Mouse (Mus musculus) spleen, embryonic (tissue): Measurements from ENCODE around the gene Asb16.

ENCODE experiments used
- CTCF ChIA-PET: fragments of 350-600 bp; sonication (Branson Sonifier 250); formaldehyde crosslinking; loops from one replicate; lab custom pipeline; 2022; lab: Charles Lee

The Asb16 gene

DNA sequence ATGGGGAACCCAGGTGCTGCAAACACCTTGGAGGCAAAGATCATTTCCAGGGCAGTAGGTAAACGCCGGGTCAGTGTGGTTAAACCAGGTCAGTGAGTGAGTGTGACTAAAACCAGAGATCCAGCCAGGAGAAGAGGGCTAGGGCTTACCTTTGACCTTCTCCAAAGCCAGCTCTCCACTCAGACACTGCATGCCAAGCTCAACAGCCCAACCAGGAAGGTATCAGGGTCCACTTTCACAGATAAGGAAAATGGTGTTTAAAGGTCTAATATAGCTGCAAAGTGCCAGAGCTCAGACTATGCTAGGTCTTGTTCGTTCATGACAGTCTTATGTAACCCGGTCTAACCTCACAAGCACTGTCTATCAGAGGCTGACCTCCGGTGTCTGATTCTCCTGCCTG, 27.3 kb upstream of the Asb16 start:
- CTCF ChIA-PET = no interaction called here

DNA sequence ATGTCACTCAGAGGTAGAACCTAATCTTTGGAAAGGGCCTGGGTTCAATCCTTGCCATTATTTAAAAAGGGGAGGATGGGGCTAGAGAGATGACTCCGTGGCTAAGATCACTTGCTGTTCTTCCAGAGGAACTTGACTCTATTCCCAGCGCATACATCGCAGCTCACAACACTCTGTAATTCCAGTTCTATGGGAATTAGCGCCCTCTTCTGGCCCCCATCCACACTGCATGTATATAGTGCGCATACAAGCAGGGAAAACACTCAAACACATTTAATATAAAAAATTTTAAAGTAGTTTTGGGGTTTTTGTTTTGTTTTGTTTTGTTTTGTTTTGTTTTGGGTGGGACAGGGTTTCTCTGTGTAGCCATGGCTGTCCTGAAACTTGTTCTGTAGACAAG, 26.7 kb upstream of the Asb16 start:
- CTCF ChIA-PET = no interaction called here

DNA sequence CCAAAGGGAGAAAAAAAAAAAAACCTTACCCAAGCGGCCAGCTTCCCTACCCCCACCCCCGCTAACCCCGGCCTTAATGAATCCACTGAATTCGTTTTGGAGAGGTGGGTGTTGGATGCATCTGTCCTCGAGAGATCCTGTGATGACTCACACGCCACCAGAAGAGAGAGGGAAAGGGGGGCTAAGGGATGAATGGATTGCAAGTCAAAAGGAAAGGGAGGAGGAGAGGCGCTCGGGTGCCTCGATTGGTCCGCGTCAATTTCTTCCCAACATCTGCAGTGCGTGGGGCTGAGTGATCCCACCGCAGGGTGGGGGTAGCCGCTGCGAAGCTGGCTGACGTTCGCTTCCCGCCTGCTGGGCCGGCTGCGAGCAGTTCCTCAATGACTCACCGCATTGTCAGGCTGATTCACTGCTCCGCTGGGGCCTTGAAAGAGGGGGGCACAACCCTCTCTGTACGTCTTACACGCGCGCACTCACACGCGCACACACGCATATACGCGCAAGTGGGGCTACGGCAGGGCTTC, 23.6 kb upstream of the Asb16 start:
- CTCF ChIA-PET = interaction anchor here (0.6 kb wide), 2 partner anchors 54 to 1101 kb away, joined by 5 to 8 read pairs; no protein-coding TSS in a partner anchor

DNA sequence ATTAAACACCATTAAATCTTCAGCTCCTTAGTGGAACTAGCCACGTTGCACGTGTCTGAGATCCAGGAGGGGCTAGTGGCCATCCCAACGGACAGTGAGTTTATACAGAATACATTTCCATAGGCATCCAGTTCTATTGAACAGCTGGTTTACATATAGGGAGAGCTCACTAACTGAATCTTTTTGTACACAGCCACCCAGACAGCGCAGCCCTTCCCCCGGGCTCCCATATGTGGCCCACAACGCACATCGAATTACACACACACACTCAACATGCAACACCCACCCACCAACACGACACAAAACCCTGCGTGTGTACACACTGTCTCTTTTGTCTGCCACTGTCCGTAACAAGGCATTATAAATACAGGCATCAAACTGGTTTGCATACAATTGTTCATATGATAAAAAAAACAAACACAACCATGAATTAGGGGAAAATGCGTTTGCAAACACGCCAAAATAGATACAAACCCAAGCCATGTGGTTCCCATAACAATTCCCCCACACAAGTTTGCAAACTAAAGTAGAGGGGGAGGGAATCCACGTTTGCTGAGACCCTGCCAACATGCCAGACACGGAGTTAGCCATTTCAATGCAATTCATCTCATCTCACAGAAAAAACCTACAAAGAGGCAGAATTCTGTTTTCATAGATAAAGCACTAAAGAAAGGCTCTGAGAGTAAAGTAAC, 22.8 kb upstream of the Asb16 start:
- CTCF ChIA-PET = interaction anchor here (0.5 to 1.1 kb wide), 3 partner anchors 13 to 1102 kb away, joined by 3 to 8 read pairs (median 4); no protein-coding TSS in a partner anchor

DNA sequence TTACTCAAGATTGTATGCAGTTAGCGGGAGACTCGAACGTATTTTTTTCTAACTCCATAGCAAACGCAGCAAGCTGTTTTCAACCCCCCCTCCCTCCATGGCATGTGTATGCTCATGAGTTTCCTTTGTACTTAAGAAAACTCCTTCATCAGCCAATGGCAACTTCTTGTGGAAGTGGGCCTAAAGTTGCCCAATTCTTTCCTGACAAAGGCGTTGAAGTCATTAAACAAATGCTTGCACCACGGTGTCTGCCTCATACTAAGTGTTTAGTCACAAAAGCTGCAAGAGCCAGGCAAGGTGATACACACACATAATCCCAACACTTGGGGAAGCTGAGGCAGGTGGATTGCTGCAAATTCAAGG, 22.3 kb upstream of the Asb16 start:
- CTCF ChIA-PET = interaction anchor here (0.5 to 1.1 kb wide), 2 partner anchors 13 to 53 kb away, joined by 3 to 4 read pairs; no protein-coding TSS in a partner anchor

DNA sequence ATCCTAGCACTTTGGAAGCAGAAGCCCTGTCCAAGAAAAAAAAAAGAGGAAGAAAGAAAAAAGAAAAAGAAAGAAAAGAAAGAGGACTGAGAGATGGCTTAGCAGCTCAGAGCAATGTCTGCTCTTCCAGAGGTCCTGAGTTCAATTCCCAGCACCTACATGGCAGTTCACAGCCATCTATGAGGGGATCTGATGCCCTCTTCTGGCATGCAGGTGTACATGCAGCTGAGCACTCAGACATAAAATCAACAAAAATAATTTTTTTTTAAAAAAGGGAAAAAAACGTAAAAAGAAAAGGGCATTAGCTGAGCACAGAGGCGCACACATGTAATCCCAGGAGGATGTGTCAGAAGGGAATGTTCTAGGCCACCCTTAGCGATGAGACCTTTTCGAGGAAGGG, 21.7 kb upstream of the Asb16 start:
- CTCF ChIA-PET = no interaction called here

DNA sequence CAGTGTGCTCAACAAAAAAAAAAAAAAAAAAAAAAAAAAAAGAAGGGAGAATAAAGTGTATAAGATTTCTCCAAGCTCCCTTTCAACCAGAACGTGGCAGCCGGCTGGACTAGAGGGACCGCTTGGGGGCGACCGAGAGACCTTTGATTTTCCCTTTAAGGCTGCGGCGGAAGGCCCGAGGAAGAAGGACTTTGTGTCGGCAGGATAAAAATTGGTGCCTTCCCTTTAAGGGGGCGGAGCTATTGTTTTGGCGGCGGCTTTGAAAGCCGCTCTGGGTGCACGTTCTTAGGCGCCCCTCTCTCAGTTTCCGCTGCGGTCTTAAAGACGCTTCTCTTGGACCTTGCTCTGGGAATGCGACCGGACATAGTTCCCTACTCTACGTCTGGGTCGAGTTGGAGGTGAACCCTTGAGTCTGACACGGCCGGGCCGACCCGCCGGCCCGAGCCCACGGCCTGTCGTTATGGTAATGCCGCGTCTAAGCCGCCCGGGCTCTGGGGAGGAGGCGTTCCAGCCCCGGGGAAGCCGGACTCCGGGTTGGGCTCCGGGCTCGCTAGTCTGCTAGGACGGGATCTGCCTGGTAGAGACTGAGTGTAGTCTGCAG, 19.8 kb upstream of the Asb16 start, which contains the start of gene BC030867:
Gene BC030867, plus strand, starts transcription at position 253 of the 601 bp plus-strand sequence.
- CTCF ChIA-PET = interaction anchor here (0.7 to 0.9 kb wide), 2 partner anchors 186 to 808 kb away, joined by 3 to 9 read pairs; no protein-coding TSS in a partner anchor

DNA sequence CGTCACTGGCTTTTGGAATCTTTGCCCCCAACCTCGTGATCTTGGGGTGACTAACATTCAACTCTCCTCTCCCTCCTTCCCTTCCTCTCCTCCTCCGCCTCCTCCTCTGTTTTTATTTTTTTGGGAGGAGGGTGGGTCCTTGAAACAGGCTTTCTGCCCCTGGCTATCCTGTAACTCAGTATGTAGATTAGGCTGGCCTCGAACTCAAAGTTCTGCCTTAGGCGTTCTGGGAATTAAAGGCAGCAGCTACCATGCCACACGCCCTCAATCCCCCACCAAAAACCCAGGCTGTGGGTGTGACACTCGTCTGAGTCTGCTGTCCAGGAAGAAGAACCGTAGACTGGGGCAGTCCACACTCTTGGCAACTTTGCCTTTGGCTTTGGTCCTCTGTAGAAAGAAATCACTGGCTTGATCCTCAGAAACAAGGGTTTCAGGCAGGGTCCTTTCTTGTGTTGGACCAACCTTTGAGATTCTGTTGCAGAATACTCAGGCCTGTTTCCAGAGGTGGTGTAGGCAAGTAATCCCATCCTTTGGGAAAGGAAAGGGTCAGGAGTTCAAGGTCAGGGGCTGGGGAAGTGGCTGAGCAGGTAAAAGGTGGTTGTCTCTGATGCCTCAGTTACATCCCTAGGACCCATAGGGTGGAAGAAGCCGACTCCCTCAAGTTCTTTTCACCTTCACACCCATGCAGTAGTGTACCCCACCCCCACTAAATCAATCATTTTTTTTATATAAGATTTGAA, 19.0 kb upstream of the Asb16 start:
- CTCF ChIA-PET = no interaction called here

DNA sequence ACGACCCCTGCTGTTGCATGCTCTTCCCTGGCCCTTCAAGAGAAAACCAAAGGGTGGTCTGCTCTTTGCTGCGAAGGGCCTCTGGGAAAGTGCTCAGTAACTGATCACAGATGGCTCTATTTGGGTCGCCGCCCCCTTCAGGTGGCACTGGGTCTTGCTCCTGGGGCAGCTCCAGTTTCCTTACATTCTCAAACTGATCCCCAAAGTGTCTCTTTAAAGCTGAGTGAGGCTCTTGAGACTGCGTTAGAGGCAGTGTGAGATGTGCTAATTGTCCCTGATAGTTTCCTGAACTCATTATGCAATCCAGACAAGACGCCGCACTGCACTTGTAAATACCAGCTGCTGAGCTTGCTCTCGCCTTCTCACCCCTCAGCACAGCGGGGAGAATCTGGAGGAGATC, 11.0 kb upstream of the Asb16 start:
- CTCF ChIA-PET = no interaction called here

DNA sequence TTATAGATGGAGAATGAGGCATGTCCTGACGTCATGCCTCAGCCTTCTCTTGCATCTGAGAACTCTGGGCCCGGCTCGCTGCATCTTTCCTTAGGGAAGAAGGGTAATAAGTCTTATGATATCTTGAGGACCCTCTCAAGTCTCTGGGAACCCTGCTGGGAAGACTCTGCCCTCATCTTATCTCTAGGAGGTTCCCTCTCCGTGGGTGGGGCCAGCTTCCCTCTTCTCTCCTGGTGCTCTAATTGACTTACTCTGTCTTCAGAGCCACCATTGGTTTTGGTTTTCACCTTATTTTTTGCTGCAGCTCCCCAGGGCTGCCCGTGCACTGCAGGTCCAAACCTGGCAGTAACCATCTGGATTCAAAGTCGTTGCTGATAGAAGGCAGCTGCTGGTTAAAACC, 10.4 kb upstream of the Asb16 start:
- CTCF ChIA-PET = interaction anchor here (0.7 kb wide), 1 partner anchor 27 kb away, joined by 15 read pairs; no protein-coding TSS in a partner anchor

DNA sequence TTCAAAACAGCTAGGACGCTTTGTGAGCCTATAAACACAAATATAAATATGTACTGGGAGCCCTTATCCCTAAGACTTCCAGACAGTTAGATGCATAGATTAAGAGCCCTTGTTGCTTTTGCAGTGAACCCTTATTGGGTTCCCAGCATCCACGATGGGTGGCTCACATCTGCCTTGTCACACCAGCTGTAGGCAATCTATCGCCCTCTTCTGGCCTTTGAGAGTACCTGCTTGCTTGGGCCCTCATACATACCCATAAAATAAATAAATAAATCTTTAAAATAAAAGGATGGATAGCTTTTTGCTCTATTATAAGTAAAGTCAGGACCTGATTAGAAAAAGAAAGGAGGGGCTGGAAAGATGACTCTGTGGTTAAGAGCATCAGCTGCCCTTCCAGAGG, 10.0 kb upstream of the Asb16 start:
- CTCF ChIA-PET = interaction anchor here (0.7 kb wide), 1 partner anchor 27 kb away, joined by 15 read pairs; no protein-coding TSS in a partner anchor

DNA sequence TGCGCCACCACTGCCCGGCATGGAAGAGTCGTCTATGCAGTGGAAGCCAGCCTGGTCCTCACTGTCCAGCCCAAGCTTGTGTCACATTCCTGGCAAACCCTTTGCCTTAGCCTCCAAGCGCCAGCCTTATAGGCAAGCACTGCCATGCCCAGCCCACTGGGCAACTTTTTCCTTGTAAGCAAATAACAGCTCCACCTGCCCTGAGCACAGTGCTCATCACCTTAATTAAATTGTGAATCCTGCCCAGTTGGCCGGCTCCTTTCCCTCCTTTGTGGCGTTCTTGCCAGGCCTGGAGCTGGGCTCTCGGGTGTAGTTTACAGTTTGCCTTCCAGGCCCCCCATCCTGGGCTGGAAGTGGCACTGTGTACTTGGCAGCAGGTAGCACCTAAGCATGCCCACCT, 5.3 kb upstream of the Asb16 start:
- CTCF ChIA-PET = no interaction called here

DNA sequence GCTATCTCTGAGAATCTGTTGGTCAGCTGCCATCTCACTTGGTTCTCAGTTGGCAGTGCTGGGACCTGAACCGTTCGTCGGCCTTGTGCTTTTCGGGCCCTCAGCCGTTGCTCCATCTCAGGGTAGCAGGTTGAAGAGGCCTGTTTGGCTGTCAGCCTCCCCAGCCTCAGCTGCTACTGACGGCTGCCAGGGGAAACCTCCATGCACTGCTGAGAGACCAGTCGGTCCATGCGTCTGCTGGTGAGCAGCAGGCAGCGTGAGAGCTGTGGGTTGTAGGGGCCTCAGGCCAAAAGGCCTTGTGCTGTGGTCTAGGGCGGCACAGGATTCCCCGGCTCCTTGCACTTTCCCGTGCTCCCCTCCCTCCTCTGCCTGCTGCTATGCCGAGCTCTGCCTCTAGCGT, 2.7 kb upstream of the Asb16 start:
- CTCF ChIA-PET = no interaction called here

DNA sequence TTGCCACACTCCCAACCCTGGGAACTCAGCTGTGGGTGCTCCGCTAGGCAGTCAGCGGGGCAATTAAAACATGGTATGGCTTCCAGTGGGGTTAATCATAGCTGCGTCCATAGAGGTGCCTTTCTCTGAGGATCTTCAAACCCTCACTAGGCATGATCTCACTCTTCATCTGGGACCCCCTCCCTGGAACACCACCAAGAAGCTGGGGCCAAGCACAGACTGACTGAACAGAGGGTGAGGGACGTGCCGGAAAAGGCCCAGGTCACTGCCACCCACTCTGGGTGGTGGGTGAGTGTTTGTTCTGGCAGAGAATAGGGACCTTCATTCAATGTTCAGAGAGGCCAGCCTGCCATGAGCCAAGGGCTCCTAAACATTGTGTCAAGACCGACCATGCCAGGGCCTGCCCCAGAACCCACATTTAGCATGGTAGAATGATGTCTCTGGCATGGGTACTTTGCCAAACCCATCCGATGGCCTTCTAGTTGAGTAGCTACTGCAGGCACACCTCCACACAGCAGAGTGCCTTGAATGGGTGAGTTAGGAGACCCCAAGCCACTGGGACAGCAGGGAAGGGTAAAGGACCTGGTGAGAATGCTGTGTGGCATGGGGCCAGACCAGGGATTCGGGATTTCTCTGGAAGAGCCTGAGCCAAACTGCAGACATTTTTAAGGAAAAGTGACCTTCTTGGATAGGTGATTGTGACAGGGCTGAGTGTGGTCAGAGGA, 1.8 kb upstream of the Asb16 start:
- CTCF ChIA-PET = interaction anchor here (0.7 kb wide), 1 partner anchor 19 kb away, joined by 3 read pairs; no protein-coding TSS in a partner anchor

DNA sequence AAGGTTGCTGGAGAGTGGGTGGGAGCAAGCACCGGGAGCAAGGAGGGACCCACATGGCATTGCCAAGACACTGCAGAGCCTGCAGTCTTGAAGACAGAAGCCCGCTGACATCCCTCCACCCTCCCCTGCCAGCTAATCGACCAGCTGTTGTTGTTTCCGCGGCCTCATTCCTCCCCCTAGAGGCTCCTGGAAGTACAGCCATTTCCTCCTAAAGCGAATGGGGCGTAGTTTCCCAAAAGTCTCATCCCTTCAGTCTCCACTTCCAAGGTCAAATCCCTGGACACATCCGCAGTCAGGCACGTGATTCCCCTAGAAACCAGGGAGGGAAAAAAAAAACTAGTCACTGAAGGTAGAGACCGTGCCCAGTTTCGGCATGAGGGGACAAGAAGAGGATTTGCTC, 1.1 kb upstream of the Asb16 start:
- CTCF ChIA-PET = no interaction called here

DNA sequence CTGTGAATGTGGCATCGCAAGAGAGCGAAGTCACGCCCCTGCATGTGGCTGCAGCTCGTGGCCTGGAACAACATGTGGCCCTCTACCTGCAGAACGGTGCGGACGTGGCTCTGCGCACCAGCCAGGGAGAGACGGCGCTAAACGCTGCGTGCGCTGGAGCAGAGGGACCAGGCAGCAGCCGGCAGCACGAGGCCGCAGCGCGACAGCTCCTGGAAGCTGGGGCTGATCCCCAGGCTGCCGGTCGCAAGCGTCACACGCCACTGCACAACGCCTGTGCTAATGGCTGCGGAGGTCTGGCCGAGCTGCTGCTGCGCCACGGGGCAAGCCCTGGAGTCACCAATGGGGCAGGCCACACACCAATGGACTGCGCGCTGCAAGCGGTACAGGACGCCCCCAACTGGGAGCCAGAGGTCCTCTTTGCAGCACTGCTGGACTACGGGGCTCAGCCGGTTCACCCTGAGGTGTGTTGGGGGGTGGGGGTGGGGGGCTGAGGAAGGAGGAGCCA, 7.9 kb downstream of the Asb16 start:
- CTCF ChIA-PET = interaction anchor here (1.1 kb wide), 1 partner anchor 156 kb away, joined by 4 read pairs; no protein-coding TSS in a partner anchor

DNA sequence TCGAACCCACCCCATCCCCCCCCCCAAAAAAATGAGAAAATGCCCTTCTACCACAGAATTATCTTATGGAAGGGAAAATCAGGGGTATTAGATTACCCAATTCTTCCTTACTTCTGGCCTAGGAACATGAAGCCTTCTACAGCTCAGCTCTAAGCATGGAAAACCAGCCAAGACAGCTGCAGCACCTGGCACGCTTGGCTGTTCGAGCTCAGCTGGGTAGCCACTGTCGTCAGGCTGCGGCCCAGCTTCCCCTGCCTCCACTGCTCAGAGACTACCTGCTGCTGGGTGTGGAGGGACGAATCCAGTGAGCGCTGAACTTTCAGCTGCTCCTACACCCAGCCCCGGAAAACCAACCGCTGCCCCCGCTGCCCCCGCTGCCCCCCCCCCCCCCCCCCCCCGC, 9.2 kb downstream of the Asb16 start:
- CTCF ChIA-PET = interaction anchor here (0.6 kb wide), 2 partner anchors 22 to 1084 kb away, joined by 3 to 5 read pairs; no protein-coding TSS in a partner anchor

DNA sequence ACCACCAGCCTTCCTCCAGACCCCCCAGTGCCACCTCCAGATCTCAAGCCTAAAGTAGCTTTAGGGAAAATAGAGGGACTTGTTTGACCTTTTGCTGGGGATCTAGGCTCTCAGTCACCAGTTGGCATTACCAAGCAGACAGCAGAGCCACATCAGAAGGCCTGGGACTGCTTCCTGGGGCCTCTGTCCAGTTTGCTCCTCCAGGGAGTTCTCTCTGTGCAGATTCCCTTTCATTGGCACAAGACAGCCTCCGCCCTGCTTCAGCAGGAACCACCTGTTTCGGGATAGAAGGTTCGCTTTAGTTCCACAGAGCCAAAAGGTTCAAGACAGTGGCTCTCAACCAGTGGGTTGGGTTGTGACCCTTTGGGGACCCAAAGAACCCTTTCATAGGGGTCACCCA, 11.1 kb downstream of the Asb16 start:
- CTCF ChIA-PET = interaction anchor here (0.5 to 0.6 kb wide), 2 partner anchors 98 to 1656 kb away, joined by 6 to 12 read pairs; no protein-coding TSS in a partner anchor

DNA sequence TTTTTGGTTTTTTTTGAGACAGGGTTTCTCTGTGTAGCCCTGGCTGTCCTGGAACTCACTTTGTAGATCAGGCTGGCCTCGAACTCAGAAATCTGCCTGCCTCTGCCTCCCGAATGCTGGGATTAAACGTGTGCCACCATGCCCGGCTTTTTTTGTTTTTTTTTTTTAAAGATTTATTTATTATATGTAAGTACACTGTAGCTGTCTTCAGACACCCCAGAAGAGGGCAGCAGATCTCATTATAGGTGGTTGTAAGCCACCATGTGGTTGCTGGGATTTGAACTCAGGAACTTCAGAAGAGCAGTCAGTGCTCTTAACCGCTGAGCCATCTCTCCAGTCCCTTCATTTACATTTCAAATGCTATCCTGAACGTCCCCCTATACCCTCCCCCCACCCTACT, 11.7 kb downstream of the Asb16 start:
- CTCF ChIA-PET = interaction anchor here (0.6 kb wide), 3 partner anchors 25 to 730 kb away, joined by 3 to 12 read pairs (median 4); no protein-coding TSS in a partner anchor

DNA sequence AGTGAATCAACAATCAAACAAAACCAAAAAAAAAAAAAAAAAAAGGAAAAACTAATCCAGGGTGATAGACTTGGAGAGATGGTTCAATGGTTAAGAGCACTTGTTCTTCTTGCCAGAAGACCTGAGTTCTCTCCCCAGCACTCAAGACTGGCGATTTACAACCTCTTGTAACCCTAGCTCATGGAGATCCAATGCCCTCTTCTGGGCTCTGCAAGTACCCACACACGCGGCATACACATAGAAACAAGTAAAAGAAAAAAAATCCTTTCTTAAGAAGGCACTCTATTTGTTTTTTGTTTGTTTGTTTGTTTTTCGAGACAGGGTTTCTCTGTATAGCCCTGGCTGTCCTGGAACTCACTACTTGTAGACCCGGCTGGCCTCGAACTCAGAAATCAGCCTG, 15.4 kb downstream of the Asb16 start:
- CTCF ChIA-PET = interaction anchor here (0.7 kb wide), 1 partner anchor 36 kb away, joined by 5 read pairs; no protein-coding TSS in a partner anchor
